Mouse (Mus musculus): ENCODE measurements around the gene Cwc25.
A peak's percentile ranks its signal among the peaks of the same experiment; 100 is the strongest.
"Not testable (repeated sequence)": the region's sequence is repeated elsewhere in the genome, so short reads cannot be mapped to it uniquely, and the experiment has no call there.

The Cwc25 gene

DNA sequence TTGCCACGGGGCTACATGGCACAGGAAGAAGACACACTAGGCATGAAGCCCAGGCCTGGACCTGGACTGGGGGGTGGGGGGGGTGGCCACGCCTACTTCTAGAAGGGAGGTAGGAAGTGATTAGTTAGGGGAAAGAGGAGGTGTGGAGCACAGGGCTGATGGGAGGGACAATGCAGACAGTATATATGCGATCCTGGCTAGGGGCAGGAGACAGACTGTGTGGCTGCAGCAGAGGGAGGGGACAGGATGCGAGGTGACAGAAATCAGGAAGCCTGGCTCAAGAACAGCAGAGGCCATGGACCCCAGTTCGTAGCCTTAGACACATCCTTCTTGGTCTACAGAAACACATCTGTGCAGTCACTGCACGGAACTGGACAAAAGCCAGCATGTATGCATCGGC, 42.6 kb downstream of the Cwc25 start:
- DNase-seq (ENCODE audit: inconsistent ontology term) = no peak

DNA sequence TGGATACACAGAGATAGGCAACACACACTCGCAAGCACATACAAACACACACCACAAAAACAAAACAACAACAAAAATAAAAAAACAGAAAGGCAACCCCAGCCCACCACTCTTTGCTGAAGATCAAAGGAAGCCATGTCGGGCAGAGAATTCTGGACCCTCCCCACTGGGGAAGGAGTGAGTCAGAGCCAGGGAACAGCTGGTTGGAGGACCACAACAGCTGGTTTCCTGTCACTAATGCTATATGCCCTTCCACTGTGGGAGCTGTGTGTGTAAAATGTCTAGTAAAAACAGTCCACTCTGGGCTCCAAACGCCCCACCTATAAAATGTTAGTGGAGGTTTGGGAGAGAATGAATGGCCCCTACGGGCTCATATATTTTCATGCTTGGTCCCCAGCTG, 45.0 kb downstream of the Cwc25 start:
- no peak for DNase-seq (ENCODE audit: inconsistent ontology term)

DNA sequence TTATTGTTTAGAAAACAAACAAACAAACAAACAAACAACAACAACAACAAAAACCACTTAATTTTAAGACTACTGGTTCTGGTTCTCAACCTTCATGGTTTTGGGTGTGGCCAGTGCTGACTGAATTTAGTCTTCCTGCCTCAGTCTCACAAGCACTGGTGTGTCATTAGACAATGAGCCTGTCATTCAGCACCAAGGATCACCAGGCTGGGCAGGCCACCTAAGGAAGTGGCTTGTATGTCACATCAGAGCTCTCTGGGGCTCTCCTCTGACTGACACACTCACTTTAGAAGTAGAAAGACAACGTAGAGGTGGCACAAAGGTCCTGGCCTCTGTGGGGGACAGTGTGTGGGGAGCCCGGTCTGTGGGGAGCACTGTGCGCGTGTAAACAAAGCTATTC, 47.3 kb downstream of the Cwc25 start:
- DNase-seq (ENCODE audit: inconsistent ontology term) = no peak

DNA sequence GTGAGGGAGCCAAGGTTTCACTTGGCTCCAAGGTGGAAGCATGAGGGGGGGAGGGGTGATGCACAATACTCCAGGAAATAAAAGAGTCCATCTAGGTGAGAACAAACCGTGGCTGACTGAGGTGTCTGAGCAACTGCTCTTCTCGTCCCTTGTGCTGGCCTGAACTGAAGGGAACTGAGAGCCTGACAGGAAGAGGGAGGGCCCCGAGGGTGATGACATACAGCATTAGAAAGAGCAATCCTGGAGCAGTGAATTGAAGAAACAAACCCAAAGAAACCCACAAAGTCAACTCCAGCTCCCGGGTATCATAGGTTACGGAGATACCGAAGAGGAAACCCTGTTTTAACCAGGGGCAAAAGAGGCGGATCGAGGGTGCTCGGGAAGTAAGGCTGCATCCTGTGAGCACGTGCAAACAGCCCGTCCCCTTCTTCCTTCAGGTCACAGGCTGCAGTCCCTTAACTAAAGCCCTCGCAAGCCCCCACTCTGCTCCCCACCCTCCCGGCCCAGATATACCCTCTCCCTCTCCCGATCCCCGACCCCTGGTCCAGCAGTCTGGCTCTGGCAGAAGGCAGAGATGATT, 48.0 kb downstream of the Cwc25 start:
- no peak for DNase-seq (ENCODE audit: inconsistent ontology term)

DNA sequence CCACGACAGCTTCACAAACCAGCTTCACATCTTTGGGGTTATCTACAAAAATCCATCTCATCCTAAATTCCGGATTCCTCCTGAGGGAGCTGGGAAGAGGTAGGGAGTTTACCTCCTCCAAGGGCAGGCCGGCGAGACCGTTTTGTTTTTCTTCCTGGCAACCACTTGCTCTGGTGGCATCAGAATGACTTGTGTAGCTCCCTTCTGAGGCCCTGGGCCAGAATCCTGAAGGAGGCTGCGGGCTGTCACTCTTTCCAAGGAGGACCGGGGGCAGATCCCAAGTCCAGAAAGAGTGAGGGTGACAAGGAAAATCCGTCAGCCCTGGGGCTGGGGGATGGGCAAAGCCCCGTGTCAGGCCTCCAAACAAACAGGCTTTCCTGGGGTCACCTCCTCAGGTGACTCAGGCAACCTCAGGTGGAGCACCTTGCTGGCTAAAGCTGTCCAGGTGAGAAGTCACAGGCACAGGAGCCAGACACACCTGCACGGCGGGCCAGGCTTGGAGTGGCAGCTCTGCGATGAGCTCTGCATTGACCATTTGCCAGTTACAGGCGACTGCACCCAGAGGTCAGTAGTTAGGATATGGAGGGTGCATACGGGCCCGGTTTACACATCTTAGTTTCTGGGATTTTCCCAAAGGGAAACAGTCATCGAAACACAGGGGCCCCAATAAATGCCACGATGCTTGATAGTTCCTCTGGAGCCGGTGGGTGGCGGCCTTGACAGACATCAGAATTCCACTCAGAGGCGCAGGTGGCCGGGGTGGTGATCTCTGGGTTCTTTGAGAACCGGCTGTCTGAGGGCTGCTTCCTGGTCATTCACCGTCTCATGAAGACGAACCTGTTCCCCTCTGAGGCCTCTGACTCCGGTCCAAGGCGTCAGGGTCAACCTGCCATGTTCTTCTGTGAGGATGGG, 48.7 kb downstream of the Cwc25 start:
- no peak for DNase-seq (ENCODE audit: inconsistent ontology term)

DNA sequence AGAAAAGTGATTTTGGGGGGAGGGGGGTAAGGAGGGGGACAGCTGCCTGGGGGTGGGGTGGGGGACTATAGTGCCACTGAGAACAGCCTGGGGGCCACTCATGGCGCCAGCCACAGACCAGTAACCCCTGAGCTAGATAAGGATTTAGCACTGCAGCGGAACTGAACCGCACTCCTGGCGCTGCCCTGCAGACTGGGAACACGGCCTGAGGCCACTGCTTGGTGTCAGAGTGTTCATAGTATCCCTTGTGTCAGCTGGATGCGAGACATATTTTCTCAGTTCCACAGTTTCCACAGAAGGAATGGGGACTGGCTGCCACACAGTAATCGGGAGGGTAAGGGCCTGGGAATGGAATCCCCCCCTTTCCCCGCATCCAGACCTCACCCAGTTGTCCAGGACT, 50.3 kb downstream of the Cwc25 start:
- DNase-seq (ENCODE audit: inconsistent ontology term) = no peak

DNA sequence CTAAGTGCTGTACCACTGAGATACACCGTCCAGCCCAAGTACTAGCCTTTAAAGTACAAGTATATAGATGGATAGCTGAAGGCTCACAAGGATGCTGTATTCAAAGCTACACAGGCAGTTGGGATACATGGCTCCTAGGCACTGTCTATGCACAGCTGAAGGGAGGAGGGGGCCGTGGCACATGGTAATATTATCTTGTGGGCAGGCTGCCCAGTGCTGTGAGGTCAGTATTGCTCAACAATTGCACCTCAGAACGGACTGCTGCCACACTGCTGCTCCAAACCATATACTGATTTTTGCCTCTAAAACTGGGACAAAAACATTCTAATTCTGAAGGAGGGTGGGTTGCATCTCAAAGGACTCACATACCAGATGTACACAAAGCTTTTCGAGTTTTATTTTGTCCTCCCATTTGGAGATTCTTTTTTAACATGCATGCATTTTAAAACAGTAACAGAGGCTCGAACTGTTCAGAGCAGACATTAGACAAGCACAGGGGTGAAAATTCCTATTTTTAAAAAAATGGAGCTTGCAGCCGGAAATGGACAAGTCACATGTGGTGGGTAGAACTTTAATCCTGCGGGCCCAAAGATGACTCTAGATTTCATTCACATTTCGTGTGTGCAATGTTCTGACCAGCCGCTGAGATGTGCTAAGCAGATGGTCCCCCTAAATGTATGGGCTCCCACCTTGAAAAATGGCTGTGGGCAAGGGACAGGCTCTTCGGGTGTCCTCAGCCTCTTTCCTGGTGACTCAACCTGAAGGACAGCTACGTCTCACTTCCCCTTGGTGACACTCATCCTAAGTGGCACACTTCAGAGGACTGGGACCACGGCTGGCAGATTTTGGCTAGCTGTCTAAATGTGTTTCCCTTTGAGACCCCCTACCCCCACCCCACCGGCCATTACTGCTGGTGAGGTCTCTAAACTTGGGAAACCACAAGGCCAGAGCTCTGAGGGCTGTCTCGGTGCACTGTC, 51.3 kb downstream of the Cwc25 start:
- no peak for DNase-seq (ENCODE audit: inconsistent ontology term)

DNA sequence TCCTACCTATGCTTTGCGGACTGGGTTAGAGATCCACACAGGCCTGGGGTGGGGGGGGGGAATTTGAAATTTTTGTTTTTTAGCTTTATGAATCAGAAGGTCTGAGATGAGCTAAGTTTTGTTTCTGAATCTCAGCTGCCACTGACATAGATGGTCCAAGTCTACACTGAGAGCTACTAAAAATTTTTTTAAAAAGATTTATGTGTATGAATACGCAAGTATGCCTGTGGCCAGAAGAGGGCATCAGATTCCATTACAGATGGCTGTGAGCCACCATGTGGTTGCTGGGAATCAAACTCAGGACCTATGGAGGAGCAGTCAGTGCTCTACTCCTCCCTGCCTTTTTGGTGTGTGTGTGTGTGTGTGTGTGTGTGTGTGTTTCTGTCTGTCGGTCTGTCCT, 52.0 kb downstream of the Cwc25 start:
- DNase-seq (ENCODE audit: inconsistent ontology term) = no peak

DNA sequence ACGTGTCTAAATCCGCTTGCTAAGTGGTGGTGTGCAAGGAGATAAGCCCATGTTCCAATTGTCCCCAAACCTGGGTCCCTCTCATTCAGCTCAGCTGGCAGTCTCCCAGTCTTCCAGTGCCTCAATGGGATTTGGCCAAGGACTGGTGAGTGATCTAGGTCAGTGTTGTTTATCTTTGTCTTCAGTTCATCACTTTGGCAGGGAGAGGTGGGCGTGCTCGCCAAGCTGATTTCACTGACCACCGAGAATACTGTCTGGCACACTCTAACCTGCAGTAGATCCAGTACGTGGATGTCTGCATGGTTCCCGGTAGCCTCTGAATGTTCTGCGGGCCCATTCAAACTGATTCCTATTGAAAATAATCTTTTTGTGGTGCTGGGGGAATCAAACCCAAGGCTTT, 52.5 kb downstream of the Cwc25 start:
- DNase-seq (ENCODE audit: inconsistent ontology term) = peak; percentile 70

DNA sequence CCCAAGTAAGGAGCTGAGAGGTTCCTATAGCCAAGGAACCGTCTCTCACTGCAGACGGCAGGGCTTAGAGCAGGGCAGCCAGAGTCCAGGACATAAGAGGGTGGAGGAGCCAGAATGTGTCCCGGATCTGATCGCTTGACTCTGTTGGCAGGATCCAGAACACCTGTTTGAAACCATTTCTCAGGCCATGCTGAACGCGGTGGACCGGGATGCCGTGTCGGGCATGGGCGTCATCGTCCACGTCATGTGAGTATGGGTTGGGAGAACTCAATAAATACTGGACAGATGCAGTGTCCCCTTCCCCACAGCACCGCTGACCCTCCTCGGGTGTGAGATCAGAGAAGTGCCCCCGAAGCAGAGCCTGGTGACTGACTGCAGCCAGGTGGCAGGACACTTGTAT, 54.1 kb downstream of the Cwc25 start:
- no peak for DNase-seq (ENCODE audit: inconsistent ontology term)

DNA sequence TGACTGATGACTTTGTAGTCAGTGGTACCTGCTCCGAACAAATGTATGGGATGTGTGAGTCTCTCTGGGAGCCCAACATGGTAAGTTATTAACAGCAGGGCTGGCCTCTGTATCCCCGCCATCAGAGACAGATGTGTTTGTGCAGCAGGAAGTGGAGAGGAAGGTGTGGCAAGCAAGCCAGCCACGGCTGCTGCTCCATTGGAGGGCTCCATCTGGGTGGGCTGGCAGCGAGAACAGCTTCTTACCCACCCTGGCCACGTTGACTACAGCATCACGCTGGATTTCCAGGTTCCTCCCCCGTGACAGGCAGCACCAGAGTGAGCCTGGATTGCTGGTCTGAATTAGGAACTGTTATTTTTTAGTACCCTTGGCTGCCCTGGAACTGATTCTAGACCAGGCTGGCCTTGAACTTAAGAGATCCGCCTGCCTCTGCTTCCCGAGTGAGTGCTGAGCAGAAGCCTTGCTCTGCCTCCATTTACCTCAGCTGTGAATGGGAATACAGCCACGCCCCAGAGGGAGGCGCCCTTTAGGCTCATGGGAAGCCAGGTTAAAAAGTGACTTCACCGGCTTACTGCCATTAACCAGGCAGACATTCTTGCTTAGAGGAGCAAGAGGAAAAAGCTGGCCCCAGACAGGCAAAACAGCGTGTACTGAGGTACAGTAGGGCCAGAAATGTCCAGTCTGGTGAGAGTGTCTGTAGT, 55.0 kb downstream of the Cwc25 start:
- no peak for DNase-seq (ENCODE audit: inconsistent ontology term)

DNA sequence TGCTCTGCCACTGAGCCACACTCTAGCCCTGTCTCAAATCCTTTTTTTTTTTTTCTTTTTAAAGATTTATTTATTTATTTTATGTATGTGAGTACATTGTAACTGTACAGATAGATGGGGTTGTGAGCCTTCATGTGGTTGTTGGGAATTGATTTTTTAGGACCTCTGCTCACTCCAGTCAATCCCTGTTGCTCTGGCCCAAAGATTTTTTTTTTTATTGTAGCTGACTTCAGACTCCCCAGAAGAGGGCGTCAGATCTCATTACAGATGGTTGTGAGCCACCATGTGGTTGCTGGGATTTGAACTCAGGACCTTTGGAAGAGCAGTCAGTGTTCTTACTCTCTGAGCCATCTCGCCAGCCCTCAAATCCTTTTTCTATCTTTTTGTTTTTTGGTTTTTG, 56.3 kb downstream of the Cwc25 start:
- DNase-seq (ENCODE audit: inconsistent ontology term) = not testable (repeated sequence)

DNA sequence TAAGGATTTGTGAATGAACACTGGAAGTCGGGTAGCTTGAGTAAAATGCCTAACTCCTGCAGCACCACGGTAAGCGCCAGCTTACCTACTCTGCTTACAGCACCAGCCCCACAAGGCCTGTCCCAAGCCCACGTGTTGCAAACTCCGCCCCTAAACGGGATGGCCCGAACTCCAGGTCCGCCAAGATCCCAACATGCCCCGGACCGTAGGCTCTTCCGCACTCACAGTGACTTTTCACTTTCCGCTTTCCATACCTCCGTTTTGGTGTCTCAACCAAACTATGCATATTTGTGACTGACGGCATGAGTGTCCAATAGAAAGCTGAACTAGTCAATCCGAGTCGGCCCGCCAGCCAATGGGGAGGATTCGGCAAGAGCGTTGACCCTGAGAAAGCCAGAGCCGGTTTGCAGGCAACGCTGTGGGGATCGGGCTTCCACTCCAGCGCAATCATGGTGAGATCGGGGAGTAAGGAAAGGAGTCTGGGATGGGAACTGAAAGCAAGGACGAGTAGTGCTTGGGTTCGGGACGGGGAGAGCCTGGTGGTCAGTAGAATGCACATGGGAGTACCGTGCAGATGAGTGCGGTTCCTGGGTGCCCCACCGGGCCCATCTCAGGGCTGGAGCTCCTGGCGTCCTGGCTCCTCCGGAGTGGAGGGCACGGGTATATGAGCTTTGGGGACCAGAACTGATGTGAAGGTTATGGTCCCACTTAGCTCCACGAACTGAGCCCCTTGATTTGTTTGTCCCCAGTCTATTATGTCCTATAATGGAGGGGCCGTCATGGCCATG, 63.1 kb downstream of the Cwc25 start, which contains the start of gene Psmb3:
Gene Psmb3 (plus strand): TSS at position 361 of the 788 bp plus-strand sequence.
- DNase-seq (ENCODE audit: inconsistent ontology term) = peak; percentile 100

DNA sequence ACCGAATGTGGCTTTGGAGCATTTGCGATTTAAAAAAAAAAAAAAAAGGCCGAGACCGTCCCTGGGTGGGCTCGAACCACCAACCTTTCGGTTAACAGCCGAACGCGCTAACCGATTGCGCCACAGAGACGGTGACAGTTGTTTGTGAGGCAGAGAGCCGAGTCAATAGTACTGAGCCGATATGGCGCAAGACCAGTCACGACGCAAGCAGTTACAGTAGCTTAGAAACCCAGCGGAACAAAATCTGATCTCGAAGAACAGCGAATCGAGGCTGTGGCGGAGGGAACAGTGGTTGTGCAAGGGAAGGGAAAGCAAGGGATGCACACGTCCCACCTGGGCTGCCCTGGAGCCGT, 64.0 kb downstream of the Cwc25 start:
- DNase-seq (ENCODE audit: inconsistent ontology term) = peak; percentile 85

DNA sequence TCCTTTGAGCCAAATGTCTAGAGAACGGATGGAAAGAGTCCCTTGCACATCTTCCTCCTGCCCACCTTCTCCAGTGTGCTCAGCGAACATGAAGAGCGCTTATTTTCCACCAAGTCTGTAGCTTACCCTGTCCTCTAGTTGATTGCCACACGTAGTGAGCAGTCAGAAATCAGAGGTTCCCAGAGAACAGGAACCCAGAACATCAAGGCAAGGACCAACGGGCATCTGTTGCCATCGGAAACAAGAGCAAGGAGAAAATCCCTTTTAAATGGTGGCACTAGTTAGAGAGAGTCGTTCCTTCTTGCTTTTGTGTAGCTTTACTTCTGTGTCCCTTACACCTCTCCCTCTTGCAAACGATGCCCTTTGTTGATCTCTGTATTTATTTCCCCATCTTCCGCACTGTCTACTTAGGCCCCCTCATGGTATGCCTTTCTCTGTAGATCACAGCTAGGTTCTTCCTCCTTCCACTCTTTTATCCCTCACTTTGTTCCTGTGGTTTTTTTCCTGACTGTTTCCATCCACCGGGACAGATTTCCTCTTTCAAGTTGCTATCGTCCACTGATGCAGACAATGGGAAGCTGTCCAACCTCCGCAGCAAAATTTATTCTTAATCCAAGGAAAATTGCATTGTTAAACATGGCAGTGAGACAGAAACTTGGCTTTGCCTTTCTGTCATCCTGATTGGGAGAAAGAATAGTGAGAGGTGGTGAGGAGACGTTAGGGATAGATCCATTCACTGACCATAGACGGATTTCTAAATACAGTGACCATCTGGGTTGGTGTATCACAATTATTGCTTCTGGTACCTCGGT, 64.6 kb downstream of the Cwc25 start:
- peak; percentile 43 for DNase-seq (ENCODE audit: inconsistent ontology term)

DNA sequence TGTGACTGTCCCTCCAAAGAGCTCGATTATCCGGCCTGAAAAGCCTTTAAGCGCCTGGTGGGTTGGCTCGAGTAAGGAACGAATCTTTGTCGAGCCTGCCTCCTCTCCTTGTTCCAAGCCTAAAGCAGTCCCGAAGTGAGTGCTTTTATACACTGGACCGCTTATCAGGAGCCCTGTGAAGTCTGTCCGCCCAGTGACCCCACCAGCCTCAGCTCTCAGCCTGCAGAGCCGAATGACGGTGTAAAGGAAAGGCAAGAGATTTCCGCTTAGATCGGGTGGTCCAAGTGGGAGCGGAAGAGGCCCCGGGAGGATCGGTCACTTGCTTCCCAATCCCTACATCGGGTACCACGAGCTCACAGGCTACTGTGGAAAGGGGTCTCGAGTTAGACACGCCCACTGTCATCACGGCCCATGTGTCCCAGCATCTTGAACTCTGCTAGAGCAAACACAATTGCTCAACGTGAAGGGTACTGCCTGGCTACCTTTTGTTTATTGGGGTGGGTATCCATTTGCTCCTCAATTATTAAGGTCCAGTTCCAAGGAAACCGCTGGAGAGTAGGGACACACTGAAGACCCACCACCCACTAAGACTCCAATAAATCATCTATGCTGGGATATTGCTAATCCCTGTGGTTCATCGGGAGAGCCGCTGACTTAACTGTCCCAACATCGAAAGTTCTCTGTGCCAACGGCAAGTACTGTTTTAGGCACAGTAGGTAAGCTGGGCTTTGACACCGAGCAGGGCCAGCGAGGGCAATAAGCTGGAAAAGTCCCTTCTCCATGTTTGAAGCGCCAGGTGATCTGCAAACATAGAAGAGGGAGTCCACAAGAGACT, 65.4 kb downstream of the Cwc25 start:
- DNase-seq (ENCODE audit: inconsistent ontology term) = no peak

DNA sequence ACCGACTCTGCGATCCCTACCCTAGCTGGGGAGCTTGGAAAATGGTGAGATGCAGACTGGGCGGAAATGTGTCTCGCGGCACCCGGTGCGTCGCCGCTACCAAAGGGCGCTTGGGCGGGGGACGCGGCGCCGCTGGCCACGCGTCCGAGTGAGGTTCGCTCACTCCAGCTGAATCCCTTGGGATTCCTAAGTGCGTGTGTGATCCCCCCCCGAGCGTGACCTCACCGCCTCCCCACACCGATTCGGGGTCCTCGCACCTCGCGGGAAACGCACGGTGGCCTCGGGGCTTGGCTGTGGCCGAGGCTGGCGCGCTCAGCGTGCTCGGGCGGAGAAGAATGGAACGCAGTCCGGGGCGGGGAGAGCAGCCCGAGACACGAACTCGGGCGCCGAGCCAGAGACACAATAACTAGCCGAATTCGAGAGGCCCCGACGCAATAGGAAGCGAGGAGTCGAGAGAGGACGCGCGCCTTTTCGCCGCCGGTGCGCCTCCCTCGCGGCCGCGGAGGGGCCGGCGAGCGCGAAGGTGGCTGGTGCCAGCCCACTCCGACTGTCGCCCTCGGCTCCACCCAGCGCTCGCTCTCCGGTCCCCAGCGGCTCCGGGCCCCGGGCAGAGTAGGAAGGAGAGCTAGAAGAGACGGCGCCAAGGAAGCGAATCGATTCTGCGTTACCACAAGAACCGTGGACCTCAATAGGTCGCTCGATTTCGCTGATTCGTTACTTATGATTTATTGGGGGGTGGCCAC, 66.2 kb downstream of the Cwc25 start, which contains the start of gene Pcgf2:
Gene Pcgf2 (minus strand): TSS at position 495 of the 743 bp plus-strand sequence.
- peak; percentile 88 for DNase-seq (ENCODE audit: inconsistent ontology term)

DNA sequence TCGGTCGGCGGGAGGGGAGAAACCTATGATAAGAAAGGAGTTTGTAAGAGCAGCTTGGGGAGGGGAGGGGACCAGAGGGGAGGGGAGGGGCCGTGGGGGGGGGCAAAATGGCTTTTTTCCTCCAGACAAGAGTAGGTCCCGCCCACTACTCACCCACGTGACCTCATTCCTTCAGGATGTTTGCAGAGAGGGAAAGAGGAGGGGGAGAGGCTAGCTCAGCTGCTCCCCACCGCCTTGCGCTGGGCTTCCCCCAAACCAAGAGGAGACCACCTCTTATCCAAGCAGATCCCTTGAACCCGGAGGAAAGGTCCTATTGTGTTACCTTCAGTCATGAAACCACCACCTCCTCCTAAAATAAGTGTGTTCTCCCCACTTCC, 66.7 kb downstream of the Cwc25 start:
- peak; percentile 88 for DNase-seq (ENCODE audit: inconsistent ontology term)
